Mouse (Mus musculus): ENCODE data around the gene Naa35. TPM values are rescaled to one million over a fixed set of nuclear protein-coding genes. Genes with fewer than 3 reads are reported as not detected.
A peak's percentile ranks its signal among the peaks of the same experiment; 100 is the strongest.
"Not testable (repeated sequence)": the region's sequence is repeated elsewhere in the genome, so short reads cannot be mapped to it uniquely, and the experiment has no call there.

The Naa35 gene
- polyA plus RNA-seq, 1 experiment from 2014 or later: 84.4 TPM

GRCm38 (mm10) chr13:59590691-59591090, 5.6 kb downstream of the Naa35 start:
- H3K4me2 ChIP-seq (ENCODE audit: low read depth, low read length): no peak overlapping the region
- 89% methylated on average over 4 of the region's 4 CpGs for whole genome bisulfite sequencing

GRCm38 (mm10) chr13:59592058-59592457, 7.0 kb downstream of the Naa35 start:
- not testable (repeated sequence) for ATAC-seq (replicated peaks; ENCODE audit: extremely low read depth, insufficient read depth, low FRiP score); H3K9ac ChIP-seq (ENCODE audit: low read length); H3K9me3 ChIP-seq (replicated peaks; ENCODE audit: control insufficient read depth, low read length); H3K4me2 ChIP-seq (ENCODE audit: low read depth, low read length); H3K4me3 ChIP-seq (ENCODE audit: low read length); H3K27ac ChIP-seq (ENCODE audit: low read length); H3K27me3 ChIP-seq (ENCODE audit: control insufficient read depth, insufficient read depth, low read length)
- WGBS: 93% methylated on average over 3 of the region's 3 CpGs
- Histone ChIP-seq H3K36me3 (ENCODE audit: control insufficient read depth, insufficient read depth) (peaks cover 26% of the 10 kb centered on the region), H3K4me1 (ENCODE audit: control insufficient read depth, insufficient read depth, low read length) (peaks cover 10% of the 10 kb centered on the region)

More at GRCm38 (mm10) chr13:59590691-59591090, 5.6 kb downstream of the Naa35 start:
- no peaks in the 10 kb centered on the region for H3K27me3 ChIP-seq (ENCODE audit: control insufficient read depth, insufficient read depth, low read length)
- H3K4me3 ChIP-seq (ENCODE audit: low read length): no peak overlapping the region
- H3K9ac ChIP-seq (ENCODE audit: low read length): no peak overlapping the region
- H3K9me3 ChIP-seq (replicated peaks; ENCODE audit: control insufficient read depth, low read length): no peaks in the 10 kb centered on the region
- H3K4me1 ChIP-seq (ENCODE audit: control insufficient read depth, insufficient read depth, low read length): peaks cover 19% of the 10 kb centered on the region
- peaks cover 26% of the 10 kb centered on the region for H3K36me3 ChIP-seq (ENCODE audit: control insufficient read depth, insufficient read depth)
- no peak for ATAC-seq (replicated peaks; ENCODE audit: extremely low read depth, insufficient read depth, low FRiP score)
- H3K27ac ChIP-seq (ENCODE audit: low read length): no peak overlapping the region

- ATAC-seq (replicated peaks; ENCODE audit: extremely low read depth, insufficient read depth, low FRiP score): no peak
- Histone ChIP-seq H3K27me3 (ENCODE audit: control insufficient read depth, insufficient read depth, low read length) (no peaks in the 10 kb centered on the region), H3K4me2 (ENCODE audit: low read depth, low read length) (no peak overlapping the region), H3K27ac (ENCODE audit: low read length) (no peak overlapping the region), H3K4me3 (ENCODE audit: low read length) (no peak overlapping the region), H3K9ac (ENCODE audit: low read length) (no peak overlapping the region), H3K4me1 (ENCODE audit: control insufficient read depth, insufficient read depth, low read length) (peaks cover 5% of the 10 kb centered on the region), H3K36me3 (ENCODE audit: control insufficient read depth, insufficient read depth) (peaks cover 26% of the 10 kb centered on the region), H3K9me3 (replicated peaks; ENCODE audit: control insufficient read depth, low read length) (no peaks in the 10 kb centered on the region)
- 100% methylated on average over 1 of the region's 1 CpGs for WGBS
These were observed 7.6 kb downstream of the Naa35 start for GRCm38 (mm10) chr13:59592630-59593029.

GRCm38 (mm10) chr13:59603096-59603495, 18.0 kb downstream of the Naa35 start:
- no peak for ATAC-seq (replicated peaks; ENCODE audit: extremely low read depth, insufficient read depth, low FRiP score)
- Histone ChIP-seq H3K4me2 (ENCODE audit: low read depth, low read length) (no peak overlapping the region), H3K4me1 (ENCODE audit: control insufficient read depth, insufficient read depth, low read length) (no peaks in the 10 kb centered on the region), H3K4me3 (ENCODE audit: low read length) (no peak overlapping the region), H3K27me3 (ENCODE audit: control insufficient read depth, insufficient read depth, low read length) (no peaks in the 10 kb centered on the region), H3K36me3 (ENCODE audit: control insufficient read depth, insufficient read depth) (peaks cover 55% of the 10 kb centered on the region), H3K27ac (ENCODE audit: low read length) (no peak overlapping the region), H3K9ac (ENCODE audit: low read length) (no peak overlapping the region), H3K9me3 (replicated peaks; ENCODE audit: control insufficient read depth, low read length) (no peaks in the 10 kb centered on the region)
- WGBS: 85% methylated on average over 5 of the region's 5 CpGs

- Histone ChIP-seq H3K9me3 (replicated peaks; ENCODE audit: control insufficient read depth, low read length) (no peaks in the 10 kb centered on the region), H3K4me1 (ENCODE audit: control insufficient read depth, insufficient read depth, low read length) (no peaks in the 10 kb centered on the region), H3K36me3 (ENCODE audit: control insufficient read depth, insufficient read depth) (peaks cover 60% of the 10 kb centered on the region), H3K9ac (ENCODE audit: low read length) (no peak overlapping the region), H3K4me3 (ENCODE audit: low read length) (no peak overlapping the region), H3K4me2 (ENCODE audit: low read depth, low read length) (no peak overlapping the region), H3K27ac (ENCODE audit: low read length) (no peak overlapping the region), H3K27me3 (ENCODE audit: control insufficient read depth, insufficient read depth, low read length) (no peaks in the 10 kb centered on the region)
- no peak for ATAC-seq (replicated peaks; ENCODE audit: extremely low read depth, insufficient read depth, low FRiP score)
- 89% methylated on average over 1 of the region's 1 CpGs for WGBS
These were observed 19.5 kb downstream of the Naa35 start for GRCm38 (mm10) chr13:59604511-59604910.

- Histone ChIP-seq H3K27ac (ENCODE audit: low read length) (no peak overlapping the region), H3K4me2 (ENCODE audit: low read depth, low read length) (no peak overlapping the region), H3K27me3 (ENCODE audit: control insufficient read depth, insufficient read depth, low read length) (no peaks in the 10 kb centered on the region), H3K9ac (ENCODE audit: low read length) (no peak overlapping the region), H3K9me3 (replicated peaks; ENCODE audit: control insufficient read depth, low read length) (no peaks in the 10 kb centered on the region), H3K36me3 (ENCODE audit: control insufficient read depth, insufficient read depth) (peaks cover 57% of the 10 kb centered on the region), H3K4me3 (ENCODE audit: low read length) (no peak overlapping the region), H3K4me1 (ENCODE audit: control insufficient read depth, insufficient read depth, low read length) (peaks cover 3% of the 10 kb centered on the region; the same call in 1 of the 2 replicates)
- 76% methylated on average over 10 of the region's 10 CpGs for WGBS
- ATAC-seq (replicated peaks; ENCODE audit: extremely low read depth, insufficient read depth, low FRiP score): no peak
These were observed 20.3 kb downstream of the Naa35 start for GRCm38 (mm10) chr13:59605221-59605922.

- H3K4me1 ChIP-seq (ENCODE audit: control insufficient read depth, insufficient read depth, low read length): peaks cover 7% of the 10 kb centered on the region; the same call in 1 of the 2 replicates
- no peaks in the 10 kb centered on the region for H3K9me3 ChIP-seq (replicated peaks; ENCODE audit: control insufficient read depth, low read length)
- peak overlapping the region; percentile 93 for H3K27ac ChIP-seq (ENCODE audit: low read length)
- no peak overlapping the region for H3K9ac ChIP-seq (ENCODE audit: low read length)
- no peak overlapping the region for H3K4me2 ChIP-seq (ENCODE audit: low read depth, low read length)
- no peaks in the 10 kb centered on the region for H3K27me3 ChIP-seq (ENCODE audit: control insufficient read depth, insufficient read depth, low read length)
- no peak overlapping the region for H3K4me3 ChIP-seq (ENCODE audit: low read length)
- 79% methylated on average over 4 of the region's 4 CpGs for WGBS
- ATAC-seq (replicated peaks; ENCODE audit: extremely low read depth, insufficient read depth, low FRiP score): no peak
- H3K36me3 ChIP-seq (ENCODE audit: control insufficient read depth, insufficient read depth): peaks cover 39% of the 10 kb centered on the region
These were observed 24.8 kb downstream of the Naa35 start for GRCm38 (mm10) chr13:59609885-59610284.

- Histone ChIP-seq H3K27me3 (ENCODE audit: control insufficient read depth, insufficient read depth, low read length) (no peaks in the 10 kb centered on the region), H3K9me3 (replicated peaks; ENCODE audit: control insufficient read depth, low read length) (no peaks in the 10 kb centered on the region), H3K4me3 (ENCODE audit: low read length) (no peak overlapping the region), H3K36me3 (ENCODE audit: control insufficient read depth, insufficient read depth) (peaks cover 39% of the 10 kb centered on the region), H3K9ac (ENCODE audit: low read length) (peak overlapping the region; percentile 47; the same call in 1 of the 2 replicates), H3K4me1 (ENCODE audit: control insufficient read depth, insufficient read depth, low read length) (peaks cover 7% of the 10 kb centered on the region; the same call in 1 of the 2 replicates), H3K4me2 (ENCODE audit: low read depth, low read length) (no peak overlapping the region), H3K27ac (ENCODE audit: low read length) (peak overlapping the region; percentile 93)
- 66% methylated on average over 2 of the region's 2 CpGs for WGBS
- peak; percentile 87 for ATAC-seq (replicated peaks; ENCODE audit: extremely low read depth, insufficient read depth, low FRiP score)
These were observed 25.4 kb downstream of the Naa35 start for GRCm38 (mm10) chr13:59610437-59610836.

GRCm38 (mm10) chr13:59613868-59614267, 28.8 kb downstream of the Naa35 start:
- Histone ChIP-seq H3K4me2 (ENCODE audit: low read depth, low read length) (no peak overlapping the region), H3K27me3 (ENCODE audit: control insufficient read depth, insufficient read depth, low read length) (no peaks in the 10 kb centered on the region), H3K36me3 (ENCODE audit: control insufficient read depth, insufficient read depth) (peaks cover 43% of the 10 kb centered on the region), H3K9me3 (replicated peaks; ENCODE audit: control insufficient read depth, low read length) (no peaks in the 10 kb centered on the region), H3K4me3 (ENCODE audit: low read length) (no peak overlapping the region), H3K4me1 (ENCODE audit: control insufficient read depth, insufficient read depth, low read length) (peaks cover 7% of the 10 kb centered on the region; the same call in 1 of the 2 replicates), H3K27ac (ENCODE audit: low read length) (no peak overlapping the region), H3K9ac (ENCODE audit: low read length) (no peak overlapping the region)
- no peak for ATAC-seq (replicated peaks; ENCODE audit: extremely low read depth, insufficient read depth, low FRiP score)
- 61% methylated on average over 4 of the region's 4 CpGs for WGBS
